Mouse (Mus musculus): ENCODE measurements around the gene Agap2.

The Agap2 gene

GRCm38 (mm10) chr10:127132469-127132868 is 57.4 kb downstream of the Agap2 start:
- no peak for DNase-seq (ENCODE audit: extremely low read depth, insufficient read length, low spot score)

GRCm38 (mm10) chr10:127134394-127135035 is 59.4 kb downstream of the Agap2 start:
- peak; percentile 50 for DNase-seq (ENCODE audit: extremely low read depth, insufficient read length, low spot score)

GRCm38 (mm10) chr10:127135118-127135836 is 60.2 kb downstream of the Agap2 start:
- no peak for DNase-seq (ENCODE audit: extremely low read depth, insufficient read length, low spot score)

DNA sequence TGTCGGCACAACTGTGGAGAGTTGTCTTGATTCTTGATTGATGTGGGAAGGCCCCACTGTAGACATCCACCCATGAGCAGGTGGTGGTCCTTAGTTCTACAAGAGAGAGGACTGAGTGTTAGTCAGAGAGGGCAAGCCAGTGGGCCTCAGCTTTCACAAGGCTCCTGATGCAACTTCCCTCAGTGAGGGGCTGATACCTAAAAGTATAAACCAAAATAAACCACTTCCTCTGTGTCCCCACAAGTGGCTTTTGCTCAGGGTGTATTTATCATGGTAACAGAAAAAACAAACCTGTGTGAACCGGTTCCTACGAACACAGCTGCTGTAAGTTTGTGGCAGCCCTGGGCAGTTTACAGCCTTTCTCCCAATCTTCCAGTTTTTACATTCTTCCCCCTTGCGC is 61.4 kb downstream of the Agap2 start:
- DNase-seq (ENCODE audit: extremely low read depth, insufficient read length, low spot score), result no peak

GRCm38 (mm10) chr10:127137896-127138295 is 62.8 kb downstream of the Agap2 start:
- no peak for DNase-seq (ENCODE audit: extremely low read depth, insufficient read length, low spot score)

- DNase-seq (ENCODE audit: extremely low read depth, insufficient read length, low spot score), result no peak
Observed at GRCm38 (mm10) chr10:127138328-127139141, 63.5 kb downstream of the Agap2 start.

GRCm38 (mm10) chr10:127140971-127141370 is 65.9 kb downstream of the Agap2 start:
- DNase-seq (ENCODE audit: extremely low read depth, insufficient read length, low spot score), result no peak

DNA sequence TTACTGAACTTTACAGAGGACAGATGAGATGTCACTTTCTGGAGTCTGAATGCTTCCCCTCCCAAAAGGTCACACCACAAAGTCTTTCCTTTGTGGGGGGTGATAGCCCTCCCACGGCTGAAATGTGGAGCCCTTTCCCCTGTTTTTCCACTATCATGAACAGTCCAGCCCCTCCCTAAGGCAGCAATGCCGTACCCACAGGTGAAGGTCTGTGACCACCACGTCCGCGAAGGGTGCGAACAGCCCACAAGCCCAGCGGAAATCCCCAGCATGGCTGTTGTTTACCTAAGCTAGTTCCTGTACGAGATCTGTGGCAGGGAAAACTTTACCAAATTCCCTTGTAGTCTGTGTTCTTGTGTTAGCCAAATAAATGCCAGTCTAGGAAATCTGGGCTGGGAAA is 66.4 kb downstream of the Agap2 start:
- no peak for DNase-seq (ENCODE audit: extremely low read depth, insufficient read length, low spot score)
